Mouse (Mus musculus): ENCODE data around the gene Cacnb3. TPM values are rescaled to one million over a fixed set of nuclear protein-coding genes. Genes with fewer than 3 reads are reported as not detected.

Gene Cacnb3
- polyA plus RNA-seq, 1 experiment: 112 TPM

DNA sequence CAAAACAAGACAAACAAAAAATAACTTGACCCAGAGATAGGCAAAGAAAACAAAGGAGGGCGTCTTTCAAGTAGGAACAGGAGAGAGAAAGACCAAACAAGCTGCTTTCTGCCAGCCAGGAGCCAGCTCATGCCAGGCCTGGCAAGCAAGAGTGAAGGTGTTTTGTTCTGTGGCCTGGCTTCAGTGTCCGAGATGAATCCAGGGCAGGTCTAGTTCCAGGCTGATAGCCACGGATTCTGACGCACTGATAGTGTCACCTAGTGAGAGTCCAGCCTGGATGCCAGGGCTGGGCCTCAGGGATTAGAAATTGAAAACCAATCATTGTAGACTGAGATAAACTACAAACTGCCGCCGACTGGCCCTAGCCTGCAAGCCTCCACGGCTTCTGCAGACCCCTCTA lies 47.3 kb downstream of the Cacnb3 start:
- Histone ChIP-seq H3K36me3 (ENCODE audit: control insufficient read depth, insufficient read depth) (no peaks in the 10 kb centered on the region), H3K4me3 (ENCODE audit: insufficient read depth, poor library complexity, severe bottlenecking) (no peak overlapping the region)
- TF ChIP-seq MAX (IDR thresholded peaks at IDR 0.05) (no peak), CTCF (IDR thresholded peaks at IDR 0.05; ENCODE audit: control insufficient read depth, insufficient read depth, insufficient read length) (no peak), MYOG (IDR thresholded peaks at IDR 0.05; ENCODE audit: control insufficient read depth, extremely low read depth, insufficient read length) (no peak), FOSL1 (IDR thresholded peaks at IDR 0.05; ENCODE audit: insufficient read depth, low read length, poor library complexity, severe bottlenecking) (no peak), USF1 (IDR thresholded peaks at IDR 0.05; ENCODE audit: low read depth) (no peak), CEBPB (IDR thresholded peaks at IDR 0.05; ENCODE audit: low read depth) (no peak), MYOD1 (IDR thresholded peaks at IDR 0.05; ENCODE audit: control insufficient read depth, insufficient read length, low read depth) (no peak)

DNA sequence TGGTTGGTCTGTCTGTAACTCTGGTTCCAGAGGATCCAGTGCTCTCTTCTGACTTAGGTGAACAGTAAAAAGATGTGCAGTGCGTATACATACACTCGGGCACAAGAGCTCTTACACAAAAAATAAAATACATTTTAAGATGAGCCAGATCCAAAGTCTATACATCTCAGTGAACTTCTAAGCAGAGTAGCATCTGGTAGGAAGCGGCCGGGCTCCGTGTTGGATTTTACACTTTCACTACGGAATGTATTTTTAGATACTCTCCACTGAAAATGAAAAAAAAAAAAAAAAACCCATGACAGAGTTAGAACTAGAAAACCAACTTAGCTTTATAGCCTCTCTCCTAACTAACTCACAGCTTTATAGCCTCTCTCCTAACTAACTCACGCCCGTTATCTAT lies 50.0 kb downstream of the Cacnb3 start:
- H3K79me2 ChIP-seq (ENCODE audit: control insufficient read depth, insufficient read depth): no peaks in the 10 kb centered on the region
- H3K4me3 ChIP-seq (ENCODE audit: insufficient read depth, poor library complexity, severe bottlenecking): no peak overlapping the region
- H3K36me3 ChIP-seq (ENCODE audit: control insufficient read depth, insufficient read depth): no peaks in the 10 kb centered on the region
- no peaks in the 10 kb centered on the region for H3K27me3 ChIP-seq (ENCODE audit: control insufficient read depth, insufficient read depth, insufficient read length)
- H3ac ChIP-seq (ENCODE audit: control insufficient read depth, insufficient read length, low read depth): no peak overlapping the region
- TF ChIP-seq USF1 (IDR thresholded peaks at IDR 0.05; ENCODE audit: low read depth): no peak
- no peaks in the 10 kb centered on the region for H3K79me3 ChIP-seq (ENCODE audit: low read depth)

More for the DNA sequence above, 47.3 kb downstream of the Cacnb3 start:
- no peaks in the 10 kb centered on the region for H3K79me3 ChIP-seq (ENCODE audit: low read depth)
- no peak overlapping the region for H3ac ChIP-seq (ENCODE audit: control insufficient read depth, insufficient read length, low read depth)
- H3K27me3 ChIP-seq (ENCODE audit: control insufficient read depth, insufficient read depth, insufficient read length): no peaks in the 10 kb centered on the region
- H3K79me2 ChIP-seq (ENCODE audit: control insufficient read depth, insufficient read depth): no peaks in the 10 kb centered on the region

DNA sequence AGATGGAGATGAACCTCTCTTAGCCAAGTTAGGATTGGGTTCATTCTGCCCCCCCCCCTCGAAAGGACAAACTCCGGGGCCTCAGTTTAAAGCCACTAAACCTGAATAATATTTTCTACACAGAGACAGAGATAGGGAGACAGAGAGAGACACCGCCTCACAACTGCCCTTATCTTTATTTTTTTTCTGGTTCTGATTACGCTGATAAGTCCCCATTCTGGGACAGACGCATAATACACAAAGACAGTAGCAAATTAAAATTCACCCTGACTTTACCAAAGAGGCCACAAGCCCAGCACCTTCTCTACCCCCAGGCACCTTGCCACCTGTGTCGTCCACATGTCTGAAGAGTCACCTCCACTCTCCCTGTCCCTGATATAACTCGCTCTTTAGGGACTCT lies 51.0 kb downstream of the Cacnb3 start:
- no peak for TF ChIP-seq CTCF (IDR thresholded peaks at IDR 0.05; ENCODE audit: control insufficient read depth, insufficient read depth, insufficient read length)
- no peak for TF ChIP-seq CEBPB (IDR thresholded peaks at IDR 0.05; ENCODE audit: low read depth)
- no peak for TF ChIP-seq FOSL1 (IDR thresholded peaks at IDR 0.05; ENCODE audit: insufficient read depth, low read length, poor library complexity, severe bottlenecking)
- TF ChIP-seq MAX (IDR thresholded peaks at IDR 0.05): no peak
- TF ChIP-seq MYOG (IDR thresholded peaks at IDR 0.05; ENCODE audit: control insufficient read depth, extremely low read depth, insufficient read length): no peak
- no peak for TF ChIP-seq USF1 (IDR thresholded peaks at IDR 0.05; ENCODE audit: low read depth)
- TF ChIP-seq MYOD1 (IDR thresholded peaks at IDR 0.05; ENCODE audit: control insufficient read depth, insufficient read length, low read depth): no peak
- no peak overlapping the region for H3ac ChIP-seq (ENCODE audit: control insufficient read depth, insufficient read length, low read depth)
- H3K27me3 ChIP-seq (ENCODE audit: control insufficient read depth, insufficient read depth, insufficient read length): no peaks in the 10 kb centered on the region
- H3K4me3 ChIP-seq (ENCODE audit: insufficient read depth, poor library complexity, severe bottlenecking): no peak overlapping the region
- no peaks in the 10 kb centered on the region for H3K36me3 ChIP-seq (ENCODE audit: control insufficient read depth, insufficient read depth)
- no peaks in the 10 kb centered on the region for H3K79me3 ChIP-seq (ENCODE audit: low read depth)
- H3K79me2 ChIP-seq (ENCODE audit: control insufficient read depth, insufficient read depth): no peaks in the 10 kb centered on the region

DNA sequence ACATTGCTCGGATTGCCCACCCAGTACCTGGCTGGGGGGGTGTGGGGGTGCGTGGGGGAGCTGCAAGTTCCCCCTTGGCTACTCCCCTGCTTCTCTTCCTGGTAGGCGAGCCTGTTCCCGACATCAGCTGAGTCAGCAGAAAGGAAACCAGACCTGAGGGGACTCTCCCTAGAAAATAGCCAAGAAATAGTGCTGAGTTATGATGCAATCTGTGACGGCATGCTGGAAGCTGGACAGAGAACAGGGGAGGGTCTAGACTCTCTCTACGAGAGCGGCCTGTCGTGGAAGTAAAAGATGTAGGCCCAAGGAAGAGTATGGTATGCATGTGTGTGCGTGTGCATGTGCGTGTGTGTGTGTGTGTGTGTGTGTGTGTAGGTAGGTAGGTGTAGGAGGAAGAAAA lies 52.5 kb downstream of the Cacnb3 start:
- Histone ChIP-seq H3ac (ENCODE audit: control insufficient read depth, insufficient read length, low read depth) (no peak overlapping the region), H3K4me3 (ENCODE audit: insufficient read depth, poor library complexity, severe bottlenecking) (no peak overlapping the region), H3K79me2 (ENCODE audit: control insufficient read depth, insufficient read depth) (no peaks in the 10 kb centered on the region), H3K79me3 (ENCODE audit: low read depth) (no peaks in the 10 kb centered on the region), H3K36me3 (ENCODE audit: control insufficient read depth, insufficient read depth) (no peaks in the 10 kb centered on the region), H3K27me3 (ENCODE audit: control insufficient read depth, insufficient read depth, insufficient read length) (no peaks in the 10 kb centered on the region)
- TF ChIP-seq CEBPB (IDR thresholded peaks at IDR 0.05; ENCODE audit: low read depth) (peak; percentile 39), CTCF (IDR thresholded peaks at IDR 0.05; ENCODE audit: control insufficient read depth, insufficient read depth, insufficient read length) (no peak)

GRCm38 (mm10) chr15:98683746-98684145 lies 53.1 kb downstream of the Cacnb3 start:
- Histone ChIP-seq H3K79me3 (ENCODE audit: low read depth) (no peaks in the 10 kb centered on the region), H3ac (ENCODE audit: control insufficient read depth, insufficient read length, low read depth) (no peak overlapping the region), H3K4me3 (ENCODE audit: insufficient read depth, poor library complexity, severe bottlenecking) (no peak overlapping the region)

DNA sequence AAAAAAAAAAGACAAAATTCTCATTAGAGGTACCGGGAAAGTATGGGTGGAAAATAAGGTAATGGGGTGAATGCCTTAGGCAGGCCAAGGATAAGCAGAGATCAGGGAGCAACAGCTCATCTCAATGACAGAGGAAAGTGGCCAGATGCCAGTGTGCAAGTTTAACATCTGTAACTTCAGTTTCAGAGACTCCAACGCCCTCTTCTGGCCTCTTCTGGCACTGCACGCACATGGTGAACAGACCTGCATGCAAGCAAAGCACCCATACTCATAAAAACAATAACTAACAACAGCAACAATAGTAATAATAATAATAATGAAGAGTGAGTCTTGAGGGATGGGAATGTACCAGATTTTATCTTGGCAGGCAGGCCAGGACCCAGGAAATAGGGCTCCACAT lies 55.3 kb downstream of the Cacnb3 start:
- no peaks in the 10 kb centered on the region for H3K79me2 ChIP-seq (ENCODE audit: control insufficient read depth, insufficient read depth)
- H3K36me3 ChIP-seq (ENCODE audit: control insufficient read depth, insufficient read depth): no peaks in the 10 kb centered on the region
- H3K4me3 ChIP-seq (ENCODE audit: insufficient read depth, poor library complexity, severe bottlenecking): no peak overlapping the region
- H3K79me3 ChIP-seq (ENCODE audit: low read depth): no peaks in the 10 kb centered on the region
- H3K27me3 ChIP-seq (ENCODE audit: control insufficient read depth, insufficient read depth, insufficient read length): no peaks in the 10 kb centered on the region
- TF ChIP-seq MYOD1 (IDR thresholded peaks at IDR 0.05; ENCODE audit: control insufficient read depth, insufficient read length, low read depth): no peak
- TF ChIP-seq MYOG (IDR thresholded peaks at IDR 0.05; ENCODE audit: control insufficient read depth, extremely low read depth, insufficient read length): no peak
- no peak for TF ChIP-seq FOSL1 (IDR thresholded peaks at IDR 0.05; ENCODE audit: insufficient read depth, low read length, poor library complexity, severe bottlenecking)
- no peak for TF ChIP-seq USF1 (IDR thresholded peaks at IDR 0.05; ENCODE audit: low read depth)
- no peak for TF ChIP-seq CEBPB (IDR thresholded peaks at IDR 0.05; ENCODE audit: low read depth)
- TF ChIP-seq MAX (IDR thresholded peaks at IDR 0.05): no peak
- TF ChIP-seq CTCF (IDR thresholded peaks at IDR 0.05; ENCODE audit: control insufficient read depth, insufficient read depth, insufficient read length): no peak
- no peak overlapping the region for H3ac ChIP-seq (ENCODE audit: control insufficient read depth, insufficient read length, low read depth)

More at GRCm38 (mm10) chr15:98683746-98684145, 53.1 kb downstream of the Cacnb3 start:
- Histone ChIP-seq H3K79me2 (ENCODE audit: control insufficient read depth, insufficient read depth) (no peaks in the 10 kb centered on the region), H3K27me3 (ENCODE audit: control insufficient read depth, insufficient read depth, insufficient read length) (no peaks in the 10 kb centered on the region), H3K36me3 (ENCODE audit: control insufficient read depth, insufficient read depth) (no peaks in the 10 kb centered on the region)
- TF ChIP-seq MAX (IDR thresholded peaks at IDR 0.05) (no peak), FOSL1 (IDR thresholded peaks at IDR 0.05; ENCODE audit: insufficient read depth, low read length, poor library complexity, severe bottlenecking) (no peak), CEBPB (IDR thresholded peaks at IDR 0.05; ENCODE audit: low read depth) (no peak), CTCF (IDR thresholded peaks at IDR 0.05; ENCODE audit: control insufficient read depth, insufficient read depth, insufficient read length) (no peak), MYOD1 (IDR thresholded peaks at IDR 0.05; ENCODE audit: control insufficient read depth, insufficient read length, low read depth) (no peak), MYOG (IDR thresholded peaks at IDR 0.05; ENCODE audit: control insufficient read depth, extremely low read depth, insufficient read length) (no peak), USF1 (IDR thresholded peaks at IDR 0.05; ENCODE audit: low read depth) (no peak)
